Mouse (Mus musculus) embryonic facial prominence, embryonic 11.5 days (tissue): Measurements from ENCODE around the gene Scube2. TPM values are rescaled to one million over a fixed set of nuclear protein-coding genes. Genes with fewer than 3 reads are reported as not detected.

Source experiments
- ATAC-seq: fragments of 200-750 bp; cut with Nextera tagmentation; replicated peaks from 2 replicates; pipeline ENCODE4 v1.8.0; 2017; ENCODE audit warnings: low read depth; ENCODE audit not compliant: insufficient number of reproducible peaks, low FRiP score, low TSS enrichment
- DNase-seq: peaks from one replicate; pipeline ENCODE4 v3.0.0-alpha.2; 2015; ENCODE audit warnings: low spot score
- H3K27ac ChIP-seq: fragments of 300-500 bp; sonication (generic); replicated peaks from 2 replicates; pipeline ENCODE4 v1.5.1; 2014; ENCODE audit warnings: mild to moderate bottlenecking, low read depth, low read length, control low read depth
- H3K27me3 ChIP-seq: fragments of 300-500 bp; sonication (generic); 2 replicates; pipeline ENCODE4 v1.6.1; 2014; ENCODE audit warnings: mild to moderate bottlenecking, low read length, moderate library complexity, mixed read lengths; ENCODE audit not compliant: control insufficient read depth, insufficient read depth
- H3K36me3 ChIP-seq: fragments of 300-500 bp; sonication (generic); replicated peaks from 2 replicates; pipeline ENCODE4 v1.6.1; 2014; ENCODE audit warnings: low read depth, mild to moderate bottlenecking, low read length, moderate library complexity, mixed read lengths; ENCODE audit not compliant: control insufficient read depth, insufficient read depth
- H3K4me1 ChIP-seq: fragments of 300-500 bp; sonication (generic); 2 replicates; pipeline ENCODE4 v1.6.1; 2014; ENCODE audit warnings: low read length, mixed read lengths; ENCODE audit not compliant: control insufficient read depth, insufficient read depth
- H3K4me2 ChIP-seq: fragments of 300-500 bp; sonication (generic); 2 replicates; pipeline ENCODE4 v1.6.1; 2014; ENCODE audit warnings: low read depth, mild to moderate bottlenecking, control low read depth, low read length, moderate library complexity
- H3K4me3 ChIP-seq: fragments of 300-500 bp; sonication (generic); 2 replicates; pipeline ENCODE4 v1.5.1; 2014; ENCODE audit warnings: low read depth, low read length, control low read depth
- H3K9ac ChIP-seq: fragments of 300-500 bp; sonication (generic); replicated peaks from 2 replicates; pipeline ENCODE4 v1.6.1; 2014; ENCODE audit warnings: mild to moderate bottlenecking, control low read depth, low read length
- H3K9me3 ChIP-seq: fragments of 300-500 bp; sonication (generic); replicated peaks from 2 replicates; pipeline ENCODE4 v1.6.1; 2016; ENCODE audit warnings: mild to moderate bottlenecking, low read length, inconsistent platforms, mixed read lengths; ENCODE audit not compliant: control insufficient read depth
- WGBS: fragments of 180-500 bp; shearing (Covaris S2); extraction: QIAGEN DNeasy Blood & Tissue Kit; methylation state at CpG from one replicate; pipeline ENCODE4 v1.1.7; 2014; 5-methylcytosine and 5-hydroxymethylcytosine counted together
- polyA plus RNA-seq: library from polyadenylated mRNA; unstranded; fragments of >200 nt; fragmentation: Nextera tagmentation; extraction: Ambion mirVana; gene quantifications from 2 replicates; pipeline ENCODE4 v1.2.1, GENCODE M21; 2014

The Scube2 gene
- polyA plus RNA-seq, 1 experiment from 2014 or later: 0.28 TPM

DNA sequence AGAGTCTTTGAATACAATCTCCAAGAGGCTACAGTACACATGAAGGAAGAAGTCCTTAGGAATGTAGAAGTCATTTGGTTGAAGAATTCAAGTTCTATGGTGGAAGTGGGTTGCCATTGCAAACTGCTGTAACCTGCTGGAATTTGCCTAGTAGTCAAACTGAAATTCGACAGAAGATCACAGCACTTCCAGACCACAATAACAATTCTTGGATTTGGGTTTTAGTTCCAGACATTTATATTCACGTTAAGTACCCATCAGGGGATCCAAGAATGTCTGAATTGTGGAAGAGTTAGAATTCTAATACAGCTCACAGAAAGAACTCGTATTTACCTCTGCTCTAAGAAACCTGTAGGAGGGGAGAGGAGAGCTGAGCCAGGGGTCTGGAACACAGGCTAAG, 14.9 kb downstream of the Scube2 start:
- H3K36me3 ChIP-seq: no peaks in the 10 kb centered on the region
- no peaks in the 10 kb centered on the region for H3K4me1 ChIP-seq
- no peak overlapping the region for H3K4me3 ChIP-seq
- H3K9me3 ChIP-seq: no peaks in the 10 kb centered on the region
- ATAC-seq (no peak), DNase-seq (no peak)
- H3K9ac ChIP-seq: no peak overlapping the region
- 63% methylated on average over 3 of the region's 3 CpGs for WGBS
- no peak overlapping the region for H3K27ac ChIP-seq
- no peak overlapping the region for H3K4me2 ChIP-seq
- no peaks in the 10 kb centered on the region for H3K27me3 ChIP-seq

DNA sequence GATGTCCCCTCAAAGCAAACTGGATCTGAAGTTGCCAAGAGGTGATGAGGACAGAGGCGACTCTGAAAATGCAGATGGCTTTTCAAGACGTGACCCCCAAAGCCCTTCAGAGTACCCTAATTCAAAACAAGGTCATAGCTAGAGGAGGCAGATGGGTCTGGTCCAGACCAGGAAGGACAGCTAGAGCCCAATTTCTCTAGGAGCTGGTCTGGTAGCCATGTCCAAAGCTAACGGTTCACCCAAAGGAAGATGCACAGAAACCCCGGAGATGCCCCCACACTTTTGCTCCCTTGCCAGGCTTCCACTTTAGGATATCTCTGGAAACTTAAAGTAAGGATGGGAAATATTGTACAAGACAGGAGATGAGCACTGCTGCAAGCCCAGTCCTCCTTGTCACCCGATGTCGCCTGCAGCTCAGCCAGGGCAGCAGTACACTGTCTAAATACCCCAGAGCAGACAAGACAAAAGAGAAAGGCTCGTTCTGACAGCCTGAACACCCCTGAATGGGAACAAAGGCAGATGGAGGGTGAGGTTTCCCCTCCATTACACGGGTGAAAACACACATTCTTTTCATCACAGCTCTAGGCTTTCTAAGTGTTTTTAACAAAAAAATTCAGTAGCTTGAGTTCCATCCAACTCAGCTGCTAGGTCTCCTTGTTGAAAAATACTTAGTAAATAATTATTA, 15.6 kb downstream of the Scube2 start:
- Histone ChIP-seq H3K4me3 (no peak overlapping the region), H3K9ac (no peak overlapping the region; the same call in 1 of the 2 replicates)

DNA sequence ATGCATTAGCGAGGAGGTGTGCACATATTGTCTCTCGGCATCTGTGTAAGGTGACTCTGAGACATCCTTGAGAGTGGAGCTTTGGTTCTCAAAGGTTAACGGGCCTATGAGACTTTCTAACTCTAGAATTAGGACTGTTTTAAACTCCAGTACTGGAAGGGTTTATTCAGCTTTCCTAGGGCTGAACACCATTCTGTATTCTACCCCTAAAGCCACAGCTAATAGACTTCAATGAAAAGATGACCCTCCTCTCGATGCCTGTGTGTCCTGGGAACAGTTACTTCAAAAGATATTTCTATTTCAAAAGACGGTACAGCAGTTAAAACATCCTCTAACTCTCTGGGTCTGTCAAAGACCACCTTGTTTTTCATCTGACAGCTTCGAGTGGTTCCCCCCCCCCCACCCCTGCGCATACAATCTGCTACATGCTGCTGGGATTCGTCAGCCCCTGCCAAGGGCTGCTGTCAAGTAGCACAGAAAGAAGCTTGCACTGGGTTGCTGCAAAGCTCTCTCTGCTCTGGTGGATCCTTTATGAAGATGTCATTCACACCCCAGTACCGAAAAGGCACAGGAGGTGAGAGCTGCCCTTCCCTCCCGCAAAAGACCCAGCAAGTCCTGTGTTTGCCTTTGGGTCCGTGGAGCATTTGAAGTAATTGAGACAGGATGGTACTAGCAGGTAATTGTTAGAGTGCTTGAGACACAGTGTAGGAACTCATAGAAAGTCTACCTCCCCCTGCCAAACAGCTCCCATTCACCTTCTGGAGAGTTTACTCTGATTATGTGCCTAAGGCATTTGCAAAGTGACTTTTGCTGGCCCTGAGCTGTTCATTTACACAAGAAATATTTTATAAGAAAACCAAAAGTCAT, 16.4 kb downstream of the Scube2 start:
- 0 out of 2 replicates have a peak, but pooled peaks have one; percentile 62 for ATAC-seq
- Histone ChIP-seq H3K9me3 (no peaks in the 10 kb centered on the region), H3K27ac (no peak overlapping the region), H3K9ac (no peak overlapping the region; the same call in 1 of the 2 replicates), H3K4me3 (no peak overlapping the region), H3K4me1 (no peaks in the 10 kb centered on the region), H3K4me2 (no peak overlapping the region), H3K36me3 (no peaks in the 10 kb centered on the region), H3K27me3 (no peaks in the 10 kb centered on the region)
- 52% methylated on average over 11 of the region's 11 CpGs for WGBS
- no peak for DNase-seq

More for the DNA sequence above, 15.6 kb downstream of the Scube2 start:
- no peak for DNase-seq
- ATAC-seq: peak; percentile 85; the same call in 1 of the 2 replicates
- WGBS: 47% methylated on average over 8 of the region's 8 CpGs
- H3K27me3 ChIP-seq: no peaks in the 10 kb centered on the region
- no peaks in the 10 kb centered on the region for H3K4me1 ChIP-seq
- no peaks in the 10 kb centered on the region for H3K9me3 ChIP-seq
- H3K36me3 ChIP-seq: no peaks in the 10 kb centered on the region
- no peak overlapping the region for H3K4me2 ChIP-seq
- no peak overlapping the region for H3K27ac ChIP-seq

DNA sequence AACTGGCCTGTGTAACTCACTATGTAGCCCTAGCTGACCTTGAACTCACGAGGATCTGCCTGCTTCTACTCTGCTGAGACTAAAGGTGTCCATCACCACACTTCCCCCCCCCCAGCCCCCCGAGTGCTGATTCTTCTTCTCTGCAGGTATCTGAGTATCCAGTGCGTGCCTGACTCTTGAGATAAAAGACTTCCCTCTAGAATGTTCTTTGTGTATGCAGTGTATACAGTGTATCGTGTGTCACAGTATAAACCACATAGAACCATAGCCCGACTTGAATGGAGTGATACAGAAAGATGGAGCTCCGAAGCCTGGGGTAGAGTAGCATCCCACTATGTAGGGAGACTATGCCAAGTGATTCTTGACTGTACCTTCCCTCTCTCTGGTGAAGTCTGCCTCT, 21.4 kb downstream of the Scube2 start:
- no peak overlapping the region for H3K27ac ChIP-seq
- H3K27me3 ChIP-seq: no peaks in the 10 kb centered on the region
- whole genome bisulfite sequencing: 81% methylated on average over 6 of the region's 6 CpGs
- H3K4me3 ChIP-seq: no peak overlapping the region
- no peak overlapping the region for H3K4me2 ChIP-seq
- no peaks in the 10 kb centered on the region for H3K9me3 ChIP-seq
- no peak overlapping the region for H3K9ac ChIP-seq
- ATAC-seq: no peak
- DNase-seq: no peak
- H3K4me1 ChIP-seq: no peaks in the 10 kb centered on the region
- H3K36me3 ChIP-seq: no peaks in the 10 kb centered on the region

DNA sequence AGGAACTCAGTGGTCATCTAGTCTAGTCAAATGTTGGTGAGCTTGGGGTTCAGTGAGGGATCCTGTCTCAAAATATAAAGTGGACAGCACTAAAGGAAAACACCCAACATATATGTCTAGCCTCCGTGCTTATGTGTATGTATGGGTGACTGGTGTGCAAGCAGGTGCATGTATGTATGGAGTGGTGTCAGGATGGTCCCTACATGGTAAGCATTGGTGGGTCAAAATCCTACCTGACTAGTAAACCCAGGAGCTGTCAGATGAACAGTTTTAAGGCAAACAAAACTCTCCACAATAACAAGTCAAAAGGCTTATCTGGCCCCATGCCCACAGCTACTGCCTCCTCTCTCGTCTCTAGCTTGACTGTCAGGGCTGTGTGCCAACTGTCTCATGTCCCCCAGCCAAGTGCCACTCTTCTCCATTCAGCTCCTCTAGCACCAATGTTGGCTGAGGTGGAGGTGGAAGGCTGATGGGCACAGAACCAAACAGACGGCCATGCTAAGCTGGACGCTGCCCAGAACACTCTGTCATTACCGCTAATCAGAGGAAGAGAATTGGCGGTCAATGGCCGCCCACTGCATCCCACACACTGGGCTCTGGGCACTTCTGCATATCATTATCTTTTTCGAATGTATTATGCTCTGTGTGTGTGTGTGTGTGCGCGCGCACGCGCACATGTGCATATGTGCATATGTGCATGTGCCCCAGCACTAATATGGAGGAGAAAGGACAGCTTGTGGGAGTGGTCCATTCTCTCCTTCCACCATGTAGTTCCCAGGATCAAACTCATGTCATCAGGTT, 23.7 kb downstream of the Scube2 start:
- Histone ChIP-seq H3K9ac (no peak overlapping the region), H3K9me3 (no peaks in the 10 kb centered on the region), H3K27ac (no peak overlapping the region), H3K36me3 (no peaks in the 10 kb centered on the region), H3K4me1 (no peaks in the 10 kb centered on the region; the same call in 1 of the 2 replicates), H3K27me3 (no peaks in the 10 kb centered on the region), H3K4me3 (no peak overlapping the region), H3K4me2 (no peak overlapping the region)
- WGBS: 93% methylated on average over 13 of the region's 13 CpGs
- ATAC-seq: no peak
- no peak for DNase-seq

DNA sequence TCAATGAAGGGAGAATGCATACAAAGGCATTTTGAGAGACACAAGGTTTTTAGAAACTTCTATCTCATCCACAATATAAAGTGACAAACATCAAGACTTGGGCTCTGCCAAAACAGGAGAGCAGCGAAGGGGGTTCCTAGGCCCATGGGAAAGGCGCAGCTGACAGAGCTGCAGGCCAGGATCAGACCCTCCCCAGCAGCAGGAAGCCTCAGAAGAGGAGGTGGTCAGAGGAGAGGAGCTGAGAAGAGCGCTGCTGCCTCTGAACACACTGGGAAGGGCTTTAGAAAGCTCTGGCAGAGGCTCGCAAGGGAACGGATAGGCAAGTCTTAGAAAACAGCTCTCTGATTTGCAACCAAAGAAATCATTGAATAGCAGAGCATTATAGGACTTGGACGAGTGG, 24.4 kb downstream of the Scube2 start:
- Histone ChIP-seq H3K27me3 (no peaks in the 10 kb centered on the region), H3K9ac (no peak overlapping the region), H3K4me3 (no peak overlapping the region), H3K36me3 (no peaks in the 10 kb centered on the region), H3K4me2 (no peak overlapping the region), H3K4me1 (no peaks in the 10 kb centered on the region; the same call in 1 of the 2 replicates), H3K27ac (no peak overlapping the region), H3K9me3 (no peaks in the 10 kb centered on the region)
- DNase-seq (no peak), ATAC-seq (no peak)
- 60% methylated on average over 6 of the region's 6 CpGs for WGBS

DNA sequence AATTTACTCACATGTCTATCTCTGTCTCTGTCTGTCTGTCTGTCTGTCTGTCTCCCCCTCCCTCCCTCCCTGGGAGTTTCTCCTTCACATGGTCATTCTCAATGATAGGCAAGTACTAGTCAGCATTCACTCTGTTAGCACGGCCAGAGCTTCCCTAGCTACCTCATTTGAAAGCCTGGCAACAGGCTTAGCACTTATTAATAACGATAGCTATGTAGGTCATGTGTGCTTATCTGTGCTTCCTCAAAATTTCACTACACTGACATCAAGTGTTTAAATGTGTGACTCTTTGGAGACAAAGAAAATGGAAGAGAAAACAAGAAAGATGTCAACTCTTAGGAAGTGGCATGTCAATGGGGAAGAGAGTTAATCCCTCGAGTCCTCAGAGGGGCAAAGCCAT, 26.9 kb downstream of the Scube2 start:
- no peak overlapping the region for H3K9ac ChIP-seq
- no peaks in the 10 kb centered on the region; the same call in 1 of the 2 replicates for H3K4me1 ChIP-seq
- no peak overlapping the region for H3K4me2 ChIP-seq
- ATAC-seq: no peak
- no peak for DNase-seq
- 74% methylated on average over 3 of the region's 3 CpGs for WGBS
- H3K4me3 ChIP-seq: no peak overlapping the region
- no peaks in the 10 kb centered on the region for H3K36me3 ChIP-seq
- no peaks in the 10 kb centered on the region for H3K27me3 ChIP-seq
- H3K27ac ChIP-seq: no peak overlapping the region
- no peaks in the 10 kb centered on the region for H3K9me3 ChIP-seq
